Mouse (Mus musculus): ENCODE data around the gene Icosl. TPM values are rescaled to one million over a fixed set of nuclear protein-coding genes. Genes with fewer than 3 reads are reported as not detected.

Icosl gene
- polyA plus RNA-seq, 1 experiment from 2014 or later = 7.1 TPM

- no peak overlapping the region for H3K27ac ChIP-seq (ENCODE audit: low read length)
- H3K36me3 ChIP-seq (ENCODE audit: control insufficient read depth, insufficient read depth, low read length) = no peaks in the 10 kb centered on the region
- H3K4me2 ChIP-seq (ENCODE audit: low read depth, low read length) = no peak overlapping the region
- no peaks in the 10 kb centered on the region for H3K9me3 ChIP-seq (replicated peaks; ENCODE audit: control insufficient read depth, low read length)
- no peaks in the 10 kb centered on the region for H3K27me3 ChIP-seq (ENCODE audit: control insufficient read depth, insufficient read depth, low read length)
- H3K4me3 ChIP-seq (replicated peaks; ENCODE audit: low read length) = no peak overlapping the region
- WGBS = 91% methylated on average over 6 of the region's 6 CpGs
- no peak for ATAC-seq (ENCODE audit: insufficient read depth, low FRiP score)
- no peak overlapping the region for H3K9ac ChIP-seq (ENCODE audit: low read length)
- H3K4me1 ChIP-seq (ENCODE audit: control insufficient read depth, insufficient read depth, low read length) = no peaks in the 10 kb centered on the region
Measured at GRCm38 (mm10) chr10:78085711-78086110, 16.6 kb downstream of the Icosl start.

- H3K4me1 ChIP-seq (ENCODE audit: control insufficient read depth, insufficient read depth, low read length) = no peaks in the 10 kb centered on the region
- no peaks in the 10 kb centered on the region for H3K27me3 ChIP-seq (ENCODE audit: control insufficient read depth, insufficient read depth, low read length)
- H3K9me3 ChIP-seq (replicated peaks; ENCODE audit: control insufficient read depth, low read length) = no peaks in the 10 kb centered on the region
- H3K9ac ChIP-seq (ENCODE audit: low read length) = no peak overlapping the region
- no peak for ATAC-seq (ENCODE audit: insufficient read depth, low FRiP score)
- WGBS = 72% methylated on average over 10 of the region's 10 CpGs
- no peak overlapping the region for H3K4me3 ChIP-seq (replicated peaks; ENCODE audit: low read length)
- H3K36me3 ChIP-seq (ENCODE audit: control insufficient read depth, insufficient read depth, low read length) = no peaks in the 10 kb centered on the region
- no peak overlapping the region for H3K27ac ChIP-seq (ENCODE audit: low read length)
- no peak overlapping the region for H3K4me2 ChIP-seq (ENCODE audit: low read depth, low read length)
Measured at GRCm38 (mm10) chr10:78086444-78087061, 17.5 kb downstream of the Icosl start.

- Histone ChIP-seq H3K9ac (ENCODE audit: low read length) (no peak overlapping the region), H3K4me1 (ENCODE audit: control insufficient read depth, insufficient read depth, low read length) (no peaks in the 10 kb centered on the region), H3K27me3 (ENCODE audit: control insufficient read depth, insufficient read depth, low read length) (no peaks in the 10 kb centered on the region), H3K4me2 (ENCODE audit: low read depth, low read length) (no peak overlapping the region), H3K9me3 (replicated peaks; ENCODE audit: control insufficient read depth, low read length) (no peaks in the 10 kb centered on the region), H3K36me3 (ENCODE audit: control insufficient read depth, insufficient read depth, low read length) (no peaks in the 10 kb centered on the region), H3K27ac (ENCODE audit: low read length) (no peak overlapping the region), H3K4me3 (replicated peaks; ENCODE audit: low read length) (no peak overlapping the region)
- ATAC-seq (ENCODE audit: insufficient read depth, low FRiP score) = no peak
- 73% methylated on average over 6 of the region's 6 CpGs for WGBS
Measured at GRCm38 (mm10) chr10:78087101-78087511, 18.0 kb downstream of the Icosl start.

- H3K4me2 ChIP-seq (ENCODE audit: low read depth, low read length) = no peak overlapping the region
- no peaks in the 10 kb centered on the region for H3K36me3 ChIP-seq (ENCODE audit: control insufficient read depth, insufficient read depth, low read length)
- no peak overlapping the region for H3K9ac ChIP-seq (ENCODE audit: low read length)
- no peaks in the 10 kb centered on the region for H3K4me1 ChIP-seq (ENCODE audit: control insufficient read depth, insufficient read depth, low read length)
- 46% methylated on average over 6 of the region's 6 CpGs for WGBS
- no peaks in the 10 kb centered on the region for H3K9me3 ChIP-seq (replicated peaks; ENCODE audit: control insufficient read depth, low read length)
- H3K27me3 ChIP-seq (ENCODE audit: control insufficient read depth, insufficient read depth, low read length) = no peaks in the 10 kb centered on the region
- H3K4me3 ChIP-seq (replicated peaks; ENCODE audit: low read length) = no peak overlapping the region
- 0 out of 2 replicates have a peak, but pooled peaks have one; percentile 38 for ATAC-seq (ENCODE audit: insufficient read depth, low FRiP score)
- H3K27ac ChIP-seq (ENCODE audit: low read length) = no peak overlapping the region
Measured at GRCm38 (mm10) chr10:78090246-78090645, 21.1 kb downstream of the Icosl start.

- Histone ChIP-seq H3K27ac (ENCODE audit: low read length) (no peak overlapping the region), H3K36me3 (ENCODE audit: control insufficient read depth, insufficient read depth, low read length) (no peaks in the 10 kb centered on the region), H3K4me1 (ENCODE audit: control insufficient read depth, insufficient read depth, low read length) (no peaks in the 10 kb centered on the region), H3K9me3 (replicated peaks; ENCODE audit: control insufficient read depth, low read length) (no peaks in the 10 kb centered on the region), H3K9ac (ENCODE audit: low read length) (no peak overlapping the region), H3K4me3 (replicated peaks; ENCODE audit: low read length) (no peak overlapping the region), H3K27me3 (ENCODE audit: control insufficient read depth, insufficient read depth, low read length) (no peaks in the 10 kb centered on the region), H3K4me2 (ENCODE audit: low read depth, low read length) (no peak overlapping the region)
- peak; percentile 15; the same call in 1 of the 2 replicates for ATAC-seq (ENCODE audit: insufficient read depth, low FRiP score)
- WGBS = 74% methylated on average over 4 of the region's 4 CpGs
Measured at GRCm38 (mm10) chr10:78090706-78091491, 21.8 kb downstream of the Icosl start.

GRCm38 (mm10) chr10:78091865-78092724 lies 23.0 kb downstream of the Icosl start:
- Histone ChIP-seq H3K4me3 (replicated peaks; ENCODE audit: low read length) (no peak overlapping the region), H3K27ac (ENCODE audit: low read length) (no peak overlapping the region), H3K4me2 (ENCODE audit: low read depth, low read length) (no peak overlapping the region), H3K4me1 (ENCODE audit: control insufficient read depth, insufficient read depth, low read length) (no peaks in the 10 kb centered on the region), H3K9me3 (replicated peaks; ENCODE audit: control insufficient read depth, low read length) (no peaks in the 10 kb centered on the region), H3K36me3 (ENCODE audit: control insufficient read depth, insufficient read depth, low read length) (no peaks in the 10 kb centered on the region), H3K27me3 (ENCODE audit: control insufficient read depth, insufficient read depth, low read length) (no peaks in the 10 kb centered on the region), H3K9ac (ENCODE audit: low read length) (no peak overlapping the region)
- 84% methylated on average over 23 of the region's 23 CpGs for WGBS
- ATAC-seq (ENCODE audit: insufficient read depth, low FRiP score) = no peak

- 90% methylated on average over 13 of the region's 13 CpGs for WGBS
- no peak for ATAC-seq (ENCODE audit: insufficient read depth, low FRiP score)
- no peaks in the 10 kb centered on the region for H3K9me3 ChIP-seq (replicated peaks; ENCODE audit: control insufficient read depth, low read length)
Measured at GRCm38 (mm10) chr10:78092725-78093029, 23.6 kb downstream of the Icosl start.

GRCm38 (mm10) chr10:78095221-78095620 lies 26.1 kb downstream of the Icosl start:
- H3K4me2 ChIP-seq (ENCODE audit: low read depth, low read length) = no peak overlapping the region
- H3K36me3 ChIP-seq (ENCODE audit: control insufficient read depth, insufficient read depth, low read length) = no peaks in the 10 kb centered on the region
- ATAC-seq (ENCODE audit: insufficient read depth, low FRiP score) = 0 out of 2 replicates have a peak, but pooled peaks have one; percentile 41
- H3K27me3 ChIP-seq (ENCODE audit: control insufficient read depth, insufficient read depth, low read length) = no peaks in the 10 kb centered on the region
- no peaks in the 10 kb centered on the region for H3K4me1 ChIP-seq (ENCODE audit: control insufficient read depth, insufficient read depth, low read length)
- no peak overlapping the region for H3K9ac ChIP-seq (ENCODE audit: low read length)
- no peaks in the 10 kb centered on the region for H3K9me3 ChIP-seq (replicated peaks; ENCODE audit: control insufficient read depth, low read length)
- no peak overlapping the region for H3K27ac ChIP-seq (ENCODE audit: low read length)
- no peak overlapping the region for H3K4me3 ChIP-seq (replicated peaks; ENCODE audit: low read length)

More at GRCm38 (mm10) chr10:78092725-78093029, 23.6 kb downstream of the Icosl start:
- Histone ChIP-seq H3K4me3 (replicated peaks; ENCODE audit: low read length) (no peak overlapping the region), H3K27ac (ENCODE audit: low read length) (no peak overlapping the region), H3K9ac (ENCODE audit: low read length) (no peak overlapping the region), H3K36me3 (ENCODE audit: control insufficient read depth, insufficient read depth, low read length) (no peaks in the 10 kb centered on the region), H3K4me1 (ENCODE audit: control insufficient read depth, insufficient read depth, low read length) (no peaks in the 10 kb centered on the region), H3K4me2 (ENCODE audit: low read depth, low read length) (no peak overlapping the region), H3K27me3 (ENCODE audit: control insufficient read depth, insufficient read depth, low read length) (no peaks in the 10 kb centered on the region)
